Mouse (Mus musculus) c-Kit-positive CD71-positive TER-119-positive erythroid progenitor cells, embryonic 14.5 days (primary cell): Measurements from ENCODE around the gene Fam193b.
"Not testable (repeated sequence)": the region's sequence is repeated elsewhere in the genome, so short reads cannot be mapped to it uniquely, and the experiment has no call there.

ENCODE experiments used
- DNase-seq: peaks from one replicate; pipeline ENCODE4 v3.0.0-alpha.2; 2013; ENCODE audit warnings: low spot score

Gene Fam193b

DNA sequence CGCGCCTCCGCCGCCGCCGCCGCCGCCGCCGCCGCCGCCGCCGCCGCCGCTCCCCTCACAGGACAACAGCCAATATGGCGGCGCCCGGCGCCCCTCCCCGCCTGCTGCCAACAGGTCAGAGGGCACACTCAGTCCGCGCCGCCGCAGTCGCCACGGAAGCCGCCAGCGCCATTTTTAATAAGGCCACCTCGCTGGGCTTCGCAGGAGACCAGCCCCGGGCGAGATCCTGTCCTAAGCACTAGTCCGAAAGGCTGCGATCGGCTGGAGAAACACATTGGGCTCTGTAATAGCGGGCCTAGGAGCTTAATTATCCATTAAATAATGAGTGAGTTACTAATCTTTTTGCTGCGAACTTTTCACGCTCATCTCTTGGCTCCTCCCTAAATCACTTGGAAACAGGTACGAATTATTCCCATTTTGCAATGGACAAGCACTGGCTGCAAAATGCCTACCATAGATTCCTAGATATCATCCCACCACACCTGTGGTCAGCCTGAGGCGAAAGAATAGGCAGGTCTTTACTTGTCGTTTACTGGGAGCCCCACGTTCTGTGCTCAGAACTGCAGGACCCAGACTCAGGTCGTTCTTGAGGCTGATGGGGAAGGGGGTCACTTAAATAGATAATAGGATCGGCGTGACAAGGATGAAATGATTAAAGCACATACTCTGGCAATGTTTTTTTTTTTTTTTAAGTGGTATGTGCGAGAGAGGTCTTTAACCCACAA lies at the start of gene Fam193b:
TSS of gene Fam193b (minus strand) at position 94 of the 725 bp plus-strand sequence.
- peak; percentile 88 for DNase-seq

DNA sequence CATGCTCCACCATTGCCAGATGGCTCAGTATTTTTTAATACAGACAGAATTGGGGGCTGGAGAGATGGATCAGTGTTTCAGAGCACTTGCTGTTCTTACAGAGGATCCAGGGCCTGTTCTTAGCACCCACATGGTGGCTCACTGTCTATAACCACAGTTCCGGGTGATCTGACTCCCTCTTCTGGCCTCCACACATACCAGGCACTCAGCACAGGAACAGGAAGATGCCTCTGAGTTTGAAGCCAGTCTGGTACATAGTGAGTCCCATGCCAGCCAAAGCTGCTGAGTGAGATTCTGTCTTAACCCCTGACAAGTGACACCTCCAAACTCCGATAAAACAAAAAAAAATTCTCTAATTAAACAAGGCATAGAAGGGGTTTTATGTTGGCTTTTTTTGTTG lies 49.4 kb upstream of the Fam193b start:
- DNase-seq, result no peak

DNA sequence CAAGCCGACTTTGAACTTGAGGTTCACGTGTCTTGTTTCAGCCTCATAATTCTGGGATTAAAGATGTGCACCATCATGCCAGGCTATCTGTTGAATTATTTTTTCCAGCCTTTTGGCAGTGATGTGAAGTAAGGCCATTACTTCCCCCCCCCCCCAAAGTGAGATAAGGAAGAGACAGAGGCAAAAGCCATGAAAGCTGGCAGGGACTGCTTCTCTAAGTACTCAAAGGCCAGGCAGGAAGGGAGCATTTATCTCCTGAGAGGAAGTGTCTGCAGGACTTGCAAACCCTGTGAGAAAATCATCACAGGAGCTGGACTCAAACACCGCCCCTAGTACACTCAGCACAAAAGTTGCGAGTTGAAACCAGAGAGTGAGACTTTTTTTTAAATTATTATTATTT lies 48.4 kb upstream of the Fam193b start:
- no peak for DNase-seq

DNA sequence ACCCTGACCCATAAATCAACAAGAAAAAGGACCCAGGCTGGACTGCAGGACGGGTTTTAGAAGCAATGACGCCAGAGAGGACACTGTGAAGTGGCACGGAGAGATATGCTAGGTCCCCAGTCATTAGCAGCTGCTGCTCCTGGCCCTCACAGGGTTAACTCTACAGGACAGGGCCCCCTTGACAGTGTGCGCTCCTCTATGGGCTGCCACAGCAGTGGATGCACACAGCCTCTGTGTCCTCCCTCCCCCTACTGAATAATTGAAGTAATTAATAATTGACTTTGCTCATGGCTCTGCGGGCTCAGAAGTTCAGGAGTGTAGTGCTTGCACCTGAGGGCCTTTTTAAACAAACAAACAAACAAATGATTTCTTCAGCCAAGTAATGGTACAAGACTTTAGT lies 42.6 kb upstream of the Fam193b start:
- DNase-seq, result no peak

DNA sequence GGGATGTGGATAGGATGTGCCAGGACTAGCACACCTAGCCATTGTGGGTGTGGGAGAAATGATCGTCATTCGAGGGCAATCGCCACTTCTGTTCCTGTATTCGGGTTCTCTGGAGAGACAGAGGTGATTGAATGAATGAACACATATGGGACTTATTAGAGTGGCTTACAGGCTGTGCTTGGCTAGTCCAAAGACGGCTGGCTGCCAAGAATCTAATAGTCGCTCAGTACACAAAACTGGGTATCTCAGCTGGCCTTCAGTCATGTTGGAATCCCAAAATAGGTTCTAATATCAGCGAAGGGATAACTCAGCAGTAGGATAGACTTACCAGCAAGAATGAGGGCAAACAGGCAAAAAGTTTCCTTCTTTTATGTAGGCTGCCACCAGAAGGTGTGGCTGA lies 41.1 kb upstream of the Fam193b start:
- no peak for DNase-seq

DNA sequence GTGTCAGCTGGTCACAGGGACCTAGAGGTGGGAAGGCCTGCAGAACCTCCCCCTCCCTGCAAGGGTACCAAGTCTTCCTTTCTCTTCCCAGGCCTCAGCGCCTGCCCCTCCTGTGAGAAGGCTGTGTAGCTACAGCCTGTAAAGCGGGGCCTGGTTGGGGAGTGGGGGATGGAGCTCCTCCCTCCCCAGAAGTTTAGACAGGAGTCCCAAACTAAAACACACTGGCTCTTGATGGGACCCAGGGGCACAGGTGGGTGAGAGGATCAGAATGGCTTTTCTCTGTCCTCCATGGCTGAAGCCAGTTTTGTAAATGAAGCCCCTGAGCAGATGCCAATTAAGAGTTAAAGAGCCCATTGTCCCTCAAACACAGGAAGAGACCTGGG lies 36.7 kb upstream of the Fam193b start:
- DNase-seq, result no peak

DNA sequence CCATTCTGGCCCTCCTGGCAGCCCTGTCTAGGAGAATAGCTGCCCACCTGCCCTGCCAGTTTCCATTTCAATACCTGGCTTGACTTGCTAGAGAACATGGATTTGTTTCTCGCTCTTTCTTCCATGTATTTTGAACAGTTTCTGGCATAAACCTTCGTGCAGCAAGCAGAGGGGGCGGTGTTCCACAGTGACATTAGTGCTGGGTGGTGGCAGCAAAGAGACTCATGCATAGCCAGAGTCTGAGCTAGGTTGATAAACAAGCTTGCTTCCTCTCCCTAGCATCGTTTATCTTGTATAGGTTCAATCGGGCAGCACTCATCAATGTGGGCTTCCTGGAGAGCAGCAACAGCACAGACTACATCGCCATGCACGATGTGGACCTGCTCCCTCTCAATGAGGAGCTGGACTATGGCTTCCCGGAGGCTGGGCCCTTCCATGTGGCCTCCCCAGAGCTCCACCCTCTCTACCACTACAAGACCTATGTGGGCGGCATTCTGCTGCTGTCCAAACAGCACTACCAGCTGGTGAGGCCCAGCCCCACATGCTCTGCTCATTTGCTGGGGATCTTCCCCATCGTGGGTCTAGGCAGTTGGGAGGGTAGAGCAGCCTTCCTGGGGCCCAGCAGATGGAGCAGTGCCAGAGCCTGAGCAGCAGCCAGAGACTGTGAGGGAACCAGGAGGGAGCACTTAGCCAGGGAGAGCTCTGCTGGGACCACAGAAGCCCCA lies 36.1 kb upstream of the Fam193b start:
- DNase-seq, result no peak

DNA sequence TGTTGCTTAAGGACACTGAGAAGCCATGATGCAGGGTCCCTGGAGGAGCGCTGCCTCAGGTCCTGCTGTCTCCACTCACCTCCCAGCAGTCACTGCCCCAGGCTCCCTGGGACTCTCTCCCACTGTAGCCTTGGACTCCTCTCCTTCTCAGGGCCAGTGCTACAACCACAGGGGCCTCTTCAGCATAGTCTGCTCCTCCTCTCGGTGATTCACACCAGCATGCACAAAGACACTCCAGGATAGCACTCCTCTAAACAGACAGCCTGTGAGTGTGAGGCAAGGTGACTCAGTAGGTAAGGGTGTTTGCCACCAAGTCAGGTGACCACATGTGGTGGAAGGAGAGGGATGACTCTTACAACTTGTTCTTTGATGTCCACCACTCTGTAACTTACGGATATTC lies 33.7 kb upstream of the Fam193b start:
- no peak for DNase-seq

DNA sequence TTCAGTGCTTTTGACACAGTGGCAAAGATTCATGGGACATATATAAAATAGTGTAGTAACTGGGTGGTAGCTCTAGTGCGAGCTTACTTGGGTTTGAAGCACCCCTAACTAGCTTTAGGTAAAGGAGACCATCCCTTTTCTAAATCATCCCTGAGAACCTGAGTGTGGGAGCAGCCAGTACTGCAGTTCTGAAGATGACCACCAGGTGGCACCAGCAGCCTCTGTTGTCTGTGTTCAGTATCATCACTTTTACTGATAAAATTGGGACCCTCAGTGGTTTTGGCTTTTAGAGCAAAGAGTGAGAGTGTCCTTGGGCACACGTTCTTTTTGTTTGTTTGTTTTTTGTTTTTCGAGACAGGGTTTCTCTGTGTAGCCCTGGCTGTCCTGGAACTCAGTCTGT lies 30.7 kb upstream of the Fam193b start:
- DNase-seq, result peak; percentile 80

DNA sequence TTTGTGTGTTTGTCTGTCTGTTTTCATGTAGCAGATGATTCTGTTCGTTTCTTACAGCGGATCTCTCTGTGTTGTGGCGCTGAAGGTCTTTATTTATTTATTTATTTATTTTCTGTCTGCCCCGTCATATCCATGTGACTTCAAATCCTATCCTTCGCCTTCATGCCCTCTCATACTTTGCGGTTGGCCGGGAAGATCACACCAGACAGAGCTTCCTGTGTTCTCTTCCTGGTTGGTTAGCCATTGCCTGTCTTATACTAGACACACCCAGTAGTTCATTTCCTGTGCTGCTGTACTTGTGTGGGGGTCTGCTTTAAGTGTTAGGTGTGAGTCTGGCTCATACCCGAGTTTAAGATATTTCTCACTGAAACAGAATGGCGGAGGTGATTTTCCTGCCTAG lies 29.7 kb upstream of the Fam193b start:
- peak; percentile 31 for DNase-seq

DNA sequence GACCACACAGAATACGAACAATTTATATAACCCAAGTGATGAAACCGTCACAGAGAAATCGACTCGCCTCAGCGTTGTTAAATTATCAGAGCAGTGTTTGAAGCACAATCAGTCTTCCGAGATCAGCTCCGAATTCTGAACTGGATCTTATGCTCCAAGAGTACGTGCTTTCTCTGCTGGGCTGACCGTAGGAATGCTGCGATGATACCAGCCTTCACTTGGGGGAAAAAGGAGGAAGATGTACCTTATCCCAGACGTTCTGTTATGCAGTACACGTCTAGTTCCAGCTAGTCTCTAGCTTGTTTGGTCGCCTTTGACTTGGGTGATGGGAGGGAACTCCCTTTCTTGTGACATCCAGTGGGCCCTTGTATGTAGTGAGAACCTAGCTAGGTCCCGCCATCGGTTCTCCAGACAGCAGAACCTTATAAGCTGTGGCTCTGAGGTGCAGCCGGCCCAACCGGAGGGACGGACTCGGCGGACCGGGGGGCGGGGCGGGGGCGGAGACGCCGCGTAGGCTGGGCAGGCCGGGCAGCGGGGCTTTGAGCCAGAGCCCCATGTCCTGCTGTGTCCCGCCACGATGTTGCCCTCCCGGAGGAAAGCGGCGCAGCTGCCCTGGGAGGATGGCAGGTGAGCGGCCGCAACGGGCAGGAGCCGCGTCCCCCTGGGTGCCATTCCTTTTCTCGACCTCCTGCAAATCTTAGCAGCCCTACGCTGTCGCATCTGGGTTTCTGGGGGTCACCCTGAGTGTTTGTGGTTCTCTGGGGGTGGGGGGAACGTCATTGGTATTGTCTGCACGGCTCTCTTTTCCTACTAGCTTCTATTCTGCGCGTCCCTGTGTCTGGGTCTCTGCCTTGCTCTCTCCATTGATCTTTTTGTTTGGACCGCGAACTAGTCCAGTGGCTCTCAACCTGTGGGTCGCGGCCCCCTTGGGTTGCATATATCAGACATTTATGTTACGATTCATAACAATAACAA lies 28.9 kb upstream of the Fam193b start, which contains the start of gene B4galt7:
TSS of gene B4galt7 (plus strand) at position 331 of the 975 bp plus-strand sequence.
- peak; percentile 71 for DNase-seq

DNA sequence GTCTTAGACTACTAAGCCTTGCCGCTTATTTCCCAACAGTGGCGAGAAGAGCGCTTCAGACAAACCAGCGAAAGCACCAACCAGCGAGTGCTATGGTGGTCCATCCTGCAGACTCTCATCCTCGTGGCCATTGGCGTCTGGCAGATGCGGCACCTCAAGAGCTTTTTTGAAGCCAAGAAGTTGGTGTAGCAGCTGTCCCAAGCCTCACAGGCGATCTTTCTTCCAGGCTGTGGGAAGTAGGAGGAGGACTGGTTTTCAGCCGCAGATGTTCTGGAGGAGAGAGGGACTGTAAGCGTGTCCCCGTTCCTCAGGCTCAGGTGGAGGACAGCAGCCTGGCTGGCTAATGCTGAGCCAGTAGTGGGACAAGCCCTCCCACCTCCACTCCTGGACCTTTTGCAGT lies 25.9 kb upstream of the Fam193b start:
- no peak for DNase-seq

DNA sequence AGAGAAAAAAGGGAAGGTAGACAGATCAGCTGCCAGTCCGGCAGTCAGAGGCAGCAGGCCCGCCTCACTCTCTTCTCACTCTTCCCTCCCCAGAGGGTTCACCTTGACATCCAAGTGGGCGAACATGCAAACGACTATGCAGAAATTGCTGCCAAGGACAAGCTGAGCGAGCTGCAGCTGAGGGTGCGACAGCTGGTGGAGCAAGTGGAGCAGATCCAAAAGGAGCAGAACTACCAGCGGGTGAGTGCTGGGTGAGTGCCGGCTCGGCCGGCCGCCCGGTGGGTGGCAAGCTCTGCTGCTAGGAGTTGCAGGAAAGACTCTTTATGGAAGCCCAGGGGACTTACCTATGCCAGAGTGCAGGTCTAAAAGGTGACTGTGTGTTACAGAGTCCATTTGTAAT lies 24.5 kb upstream of the Fam193b start:
- DNase-seq, result no peak

DNA sequence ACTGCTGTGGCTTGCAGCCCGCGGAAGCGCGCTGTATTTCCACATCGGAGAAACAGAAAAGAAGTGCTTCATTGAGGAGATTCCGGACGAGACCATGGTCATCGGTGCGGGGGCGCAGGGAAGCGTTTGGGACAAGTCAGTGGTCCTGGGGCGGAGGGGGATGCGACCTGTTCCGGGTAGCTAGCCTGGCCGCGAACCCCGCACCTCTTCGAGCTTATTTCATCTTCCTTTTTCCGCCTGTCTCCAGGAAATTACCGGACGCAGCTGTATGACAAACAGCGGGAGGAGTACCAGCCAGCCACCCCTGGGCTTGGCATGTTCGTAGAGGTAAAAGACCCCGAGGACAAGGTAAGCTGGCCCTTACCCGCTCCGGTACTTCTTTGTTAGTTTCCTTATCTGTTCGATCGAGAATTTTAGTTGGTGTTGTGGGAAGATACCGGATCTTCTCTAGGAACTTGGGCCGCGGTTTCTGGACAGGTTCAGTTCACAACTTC lies 22.4 kb upstream of the Fam193b start:
- no peak for DNase-seq

DNA sequence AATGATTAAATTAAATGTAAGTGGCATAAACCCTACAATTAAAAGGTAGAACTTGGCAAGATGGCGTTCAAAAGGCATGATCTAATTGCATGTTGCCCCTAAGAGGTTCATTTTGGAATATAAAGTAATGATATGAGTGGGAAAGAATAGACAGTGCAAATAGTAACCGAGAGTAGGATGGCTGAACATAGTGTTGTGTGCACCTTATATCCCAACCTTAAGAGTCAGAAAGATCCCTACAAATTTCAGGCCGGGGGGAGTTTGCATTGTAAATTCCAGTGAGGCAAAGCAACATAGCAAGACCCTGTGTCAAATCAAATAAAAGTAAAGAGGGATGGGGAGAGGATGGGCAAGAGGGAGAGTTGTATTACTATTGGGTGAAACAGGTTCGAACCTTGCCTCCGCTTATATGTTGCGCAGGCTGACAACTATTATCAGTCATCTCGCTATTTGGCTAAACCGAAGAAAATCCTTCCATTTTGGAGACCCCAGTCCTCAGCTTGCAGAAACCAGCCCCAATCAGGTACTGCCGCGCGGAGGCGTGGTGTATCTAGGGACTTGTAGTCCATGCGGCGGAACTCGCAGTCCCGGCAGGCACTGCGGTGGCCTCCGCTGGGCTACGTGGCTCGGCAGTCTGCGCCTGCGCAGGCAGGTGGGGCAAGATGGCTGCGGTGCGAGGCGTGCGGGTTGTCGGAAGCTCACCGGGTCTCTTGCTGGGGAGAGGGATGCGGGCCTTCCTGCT lies 21.8 kb upstream of the Fam193b start:
- peak; percentile 91 for DNase-seq

DNA sequence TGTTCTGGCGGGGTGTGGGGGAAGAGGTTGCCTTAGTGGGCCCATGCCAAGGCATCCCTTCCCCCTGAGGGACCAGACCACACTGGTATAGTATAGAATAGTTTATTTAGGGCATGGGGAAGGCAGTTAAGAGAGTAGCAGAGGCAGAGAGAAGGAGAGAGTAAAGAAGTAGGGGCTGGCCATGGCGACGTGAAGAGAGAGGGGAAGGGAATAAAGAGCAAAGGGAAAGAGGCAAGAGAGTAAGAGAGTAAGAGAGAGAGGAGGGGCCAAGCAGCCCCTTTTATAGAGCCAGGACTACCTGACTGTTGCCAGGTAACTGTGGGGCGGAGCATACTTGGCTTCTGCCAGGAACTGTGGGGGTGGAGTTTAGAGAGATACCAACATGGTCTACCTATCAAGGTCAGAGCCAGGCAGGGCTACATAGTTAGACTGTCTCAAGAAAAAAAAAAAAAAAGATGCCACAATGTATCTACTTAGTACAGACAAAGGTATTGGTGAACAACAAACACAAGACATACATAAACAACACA lies 21.1 kb upstream of the Fam193b start:
- no peak for DNase-seq

DNA sequence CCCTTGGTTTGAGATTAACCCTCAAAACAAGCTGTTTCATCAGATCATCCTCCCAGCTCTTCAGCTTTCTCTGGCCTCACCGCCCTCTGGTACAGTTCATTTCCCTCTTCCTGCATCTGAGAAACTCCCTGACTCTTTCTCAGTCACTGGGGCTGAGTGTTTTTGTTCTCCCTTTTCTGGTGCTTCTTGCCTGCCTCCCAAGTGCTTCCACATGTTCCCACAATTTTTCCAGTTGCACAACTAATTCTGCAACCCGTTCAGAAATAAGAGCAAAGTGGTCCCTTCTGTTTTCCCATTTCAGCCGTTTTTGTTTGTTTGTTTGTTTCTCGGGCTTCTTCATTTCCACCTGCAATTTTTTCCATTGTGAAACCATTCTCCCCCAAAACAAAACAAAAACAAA lies 7.2 kb upstream of the Fam193b start:
- DNase-seq, result no peak

DNA sequence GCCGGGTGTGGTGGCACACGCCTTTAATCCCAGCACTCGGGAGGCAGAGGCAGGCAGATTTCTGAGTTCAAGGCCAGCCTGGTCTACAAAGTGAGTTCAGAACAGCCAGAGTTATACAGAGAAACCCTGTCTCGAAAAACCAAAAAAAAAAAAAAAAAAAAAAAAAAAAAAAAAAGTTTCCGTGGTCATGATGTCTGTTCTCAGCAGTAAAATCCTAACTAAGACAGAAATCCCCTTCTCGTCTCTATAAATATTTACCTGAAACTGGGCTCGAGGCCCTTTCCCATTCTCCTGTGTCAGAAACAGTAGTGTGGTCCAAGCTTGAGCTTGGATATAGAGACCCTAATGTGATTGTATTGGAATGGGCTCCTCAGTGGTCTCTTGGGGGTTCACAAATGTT lies 6.0 kb upstream of the Fam193b start:
- not testable (repeated sequence) for DNase-seq

DNA sequence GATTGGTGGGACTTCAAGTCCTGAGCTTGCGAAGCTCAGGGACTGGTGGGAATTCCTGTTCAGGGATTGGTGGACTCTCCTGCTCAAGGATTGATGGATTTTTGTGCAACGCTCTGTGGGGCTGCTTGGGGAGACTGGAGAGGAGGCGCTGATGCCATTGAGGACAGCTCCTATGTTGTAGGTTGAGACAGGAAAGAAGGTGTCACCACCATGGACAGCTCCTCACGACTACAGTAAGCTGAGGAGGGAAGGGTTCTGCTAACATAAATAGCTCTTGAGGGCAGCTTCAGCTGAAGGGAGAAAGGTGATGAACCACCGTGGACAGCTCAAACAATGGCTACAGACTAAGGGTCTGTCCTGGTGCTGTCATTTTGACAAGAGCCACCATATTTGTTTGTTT lies 5.0 kb upstream of the Fam193b start:
- no peak for DNase-seq

DNA sequence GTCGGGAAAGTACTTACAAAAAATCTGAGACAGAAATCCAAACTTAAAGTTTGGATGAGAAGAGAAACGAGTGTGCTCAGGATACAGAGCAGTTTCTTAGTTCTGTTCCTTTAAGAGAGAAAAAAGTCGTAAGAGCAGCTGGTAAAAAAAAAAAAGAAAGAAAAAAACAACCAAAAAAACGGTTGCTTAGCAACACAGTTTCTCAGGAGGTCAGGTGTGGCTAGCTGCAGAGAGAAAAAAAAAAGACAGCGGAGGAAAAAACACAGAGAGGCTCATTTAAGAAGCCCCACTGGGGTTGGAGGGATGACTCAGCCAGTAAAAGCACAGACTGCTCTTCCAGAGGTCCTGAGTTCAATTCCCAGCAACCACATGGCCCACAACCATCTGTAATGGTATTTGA lies 3.4 kb upstream of the Fam193b start:
- DNase-seq, result no peak

DNA sequence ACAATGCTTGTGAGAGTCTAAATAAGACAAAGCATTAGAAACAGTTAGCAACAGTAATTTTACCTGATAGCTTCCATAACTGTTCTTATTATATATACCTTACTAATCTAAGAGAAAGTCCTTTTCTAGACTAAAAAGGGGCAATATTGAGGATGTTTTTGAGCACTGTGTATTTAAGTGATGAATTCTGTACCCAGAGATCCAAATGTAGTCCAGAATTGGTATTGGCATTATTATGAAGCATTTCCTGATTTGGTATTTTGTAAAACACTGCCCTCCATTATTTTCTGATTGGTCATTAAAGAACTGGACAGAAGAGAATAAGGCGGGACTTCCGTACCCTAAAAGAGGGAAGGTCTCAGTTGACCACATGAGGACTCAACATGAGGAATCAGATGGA lies 2.5 kb upstream of the Fam193b start, which contains the start of gene Tmed9:
TSS of gene Tmed9 (plus strand) at position 301 of the 400 bp plus-strand sequence.
- DNase-seq, result no peak
